Mouse (Mus musculus): ENCODE results near the gene Tmtc2. TPM values are rescaled to one million over a fixed set of nuclear protein-coding genes. Genes with fewer than 3 reads are reported as not detected.

The Tmtc2 gene
- total RNA-seq, 4 experiments from 2014 or later = 9.7 to 11.9 (median 10.9) TPM

- DNase-seq (ENCODE audit: low spot score in 2 of 2) = no peak
Measured at GRCm38 (mm10) chr10:105417845-105418383, 156.3 kb downstream of the Tmtc2 start.

- DNase-seq (ENCODE audit: low spot score in 2 of 2) = no peak
Measured at GRCm38 (mm10) chr10:105416601-105417000, 157.7 kb downstream of the Tmtc2 start.

GRCm38 (mm10) chr10:105405856-105406527 is 168.3 kb downstream of the Tmtc2 start:
- no peak for DNase-seq (ENCODE audit: low spot score in 2 of 2)

GRCm38 (mm10) chr10:105403931-105404330 is 170.3 kb downstream of the Tmtc2 start:
- DNase-seq (ENCODE audit: low spot score in 2 of 2) = no peak

GRCm38 (mm10) chr10:105402481-105402779 is 171.8 kb downstream of the Tmtc2 start:
- no peak for DNase-seq (ENCODE audit: low spot score in 2 of 2)

- DNase-seq (ENCODE audit: low spot score in 2 of 2) = no peak
Measured at GRCm38 (mm10) chr10:105401754-105402480, 172.3 kb downstream of the Tmtc2 start.

- no peak for DNase-seq (ENCODE audit: low spot score in 2 of 2)
Measured at GRCm38 (mm10) chr10:105399316-105399715, 174.9 kb downstream of the Tmtc2 start.

- no peak for DNase-seq (ENCODE audit: low spot score in 2 of 2)
Measured at GRCm38 (mm10) chr10:105384065-105384464, 190.2 kb downstream of the Tmtc2 start.

GRCm38 (mm10) chr10:105381705-105382104 is 192.5 kb downstream of the Tmtc2 start:
- no peak for DNase-seq (ENCODE audit: low spot score in 2 of 2)

GRCm38 (mm10) chr10:105381202-105381601 is 193.0 kb downstream of the Tmtc2 start:
- no peak for DNase-seq (ENCODE audit: low spot score in 2 of 2)

GRCm38 (mm10) chr10:105380584-105380983 is 193.7 kb downstream of the Tmtc2 start:
- DNase-seq (ENCODE audit: low spot score in 2 of 2) = no peak

GRCm38 (mm10) chr10:105377711-105378110 is 196.5 kb downstream of the Tmtc2 start:
- no peak for DNase-seq (ENCODE audit: low spot score in 2 of 2)

- DNase-seq (ENCODE audit: low spot score in 2 of 2) = no peak
Measured at GRCm38 (mm10) chr10:105373265-105373664, 201.0 kb downstream of the Tmtc2 start.

- no peak for DNase-seq (ENCODE audit: low spot score in 2 of 2)
Measured at GRCm38 (mm10) chr10:105368242-105368641, 206.0 kb downstream of the Tmtc2 start.

GRCm38 (mm10) chr10:105364480-105364879 is 209.8 kb downstream of the Tmtc2 start:
- no peak for DNase-seq (ENCODE audit: low spot score in 2 of 2)

- DNase-seq (ENCODE audit: low spot score in 2 of 2) = no peak
Measured at GRCm38 (mm10) chr10:105350301-105350700, 223.9 kb downstream of the Tmtc2 start.

GRCm38 (mm10) chr10:105345920-105346319 is 228.3 kb downstream of the Tmtc2 start:
- no peak for DNase-seq (ENCODE audit: low spot score in 2 of 2)

- DNase-seq (ENCODE audit: low spot score in 2 of 2) = no peak
Measured at GRCm38 (mm10) chr10:105332856-105333255, 241.4 kb downstream of the Tmtc2 start.

GRCm38 (mm10) chr10:105330327-105330726 is 243.9 kb downstream of the Tmtc2 start:
- no peak for DNase-seq (ENCODE audit: low spot score in 2 of 2)

GRCm38 (mm10) chr10:105323646-105324192 is 250.5 kb downstream of the Tmtc2 start:
- DNase-seq (ENCODE audit: low spot score in 2 of 2) = no peak

GRCm38 (mm10) chr10:105319299-105320057 is 254.8 kb downstream of the Tmtc2 start:
- DNase-seq (ENCODE audit: low spot score in 2 of 2) = no peak

- DNase-seq (ENCODE audit: low spot score in 2 of 2) = no peak
Measured at GRCm38 (mm10) chr10:105318869-105319268, 255.4 kb downstream of the Tmtc2 start.

All from layer of hippocampus, adult 8-10 months (tissue).